Mouse (Mus musculus) layer of hippocampus, adult 2 months (tissue): Measurements from ENCODE around the gene Cyp2j7. TPM values are rescaled to one million over a fixed set of nuclear protein-coding genes. Genes with fewer than 3 reads are reported as not detected.
"Not testable (repeated sequence)": the region's sequence is repeated elsewhere in the genome, so short reads cannot be mapped to it uniquely, and the experiment has no call there.

Experiments
- DNase-seq, 2 experiments: peaks; one replicate each; pipeline ENCODE4 v3.0.0; 2022; ENCODE audit warnings: low spot score in 2 of 2
- H3K27ac ChIP-seq: fragments of 200-600 bp; 2 replicates; pipeline ENCODE4 v1.8.1; 2022
- H3K4me3 ChIP-seq: fragments of 200-600 bp; 2 replicates; pipeline ENCODE4 v1.8.1; 2022; ENCODE audit warnings: mild to moderate bottlenecking
- CTCF ChIP-seq: fragments of 200-600 bp; conservative IDR thresholded peaks from 2 replicates; pipeline ENCODE4 v1.8.1; 2022; ENCODE audit warnings: antibody characterized with exemption, mild to moderate bottlenecking, moderate library complexity
- long read RNA-seq, 2 experiments: library from polyadenylated mRNA; stranded (forward); transcript quantifications; one replicate each; pipeline ENCODE4 v2.0.0; 2021; ENCODE audit warnings: borderline mapping rate in 2 of 2
- total RNA-seq, 2 experiments: library from RNA; stranded (reverse); gene quantifications; 2 replicates each; pipeline ENCODE4 v1.2.3; 2021

Gene Cyp2j7
- total RNA-seq, result under 1 TPM in 1 of 2 experiments, not detected in 1; 0.32 TPM
- long read RNA-seq, experiment 1, result 0 reads
- long read RNA-seq, experiment 2, result 0 reads

DNA sequence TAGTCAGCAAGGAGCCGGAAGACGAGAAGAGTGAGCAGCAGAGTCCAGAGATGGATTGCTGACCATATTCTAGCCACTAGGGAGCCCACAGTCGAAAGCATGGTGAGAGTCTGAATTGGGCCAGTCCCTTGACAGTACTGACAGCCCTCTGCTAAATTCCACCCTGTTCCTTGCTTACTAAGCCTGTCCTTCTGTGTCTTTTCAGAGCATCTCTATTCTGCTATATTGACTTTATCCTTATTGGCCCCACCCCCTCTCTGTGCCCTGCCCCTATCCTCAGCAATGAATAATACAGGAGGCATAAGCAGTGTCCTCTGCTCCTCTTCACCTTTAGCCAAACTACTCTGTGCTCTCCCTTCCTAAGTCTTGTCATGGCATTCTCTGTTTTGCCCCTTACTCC lies at the start of gene Cyp2j7:
TSS of gene Cyp2j7 (minus strand) at position 101 of the 400 bp plus-strand sequence.
- Histone ChIP-seq H3K4me3 (no peak within 1 kb of the TSS), H3K27ac (no peak within 1 kb of the TSS)
- DNase-seq, result no peak
- no peak for TF ChIP-seq CTCF

GRCm38 (mm10) chr4:96276896-96277295 lies 40.4 kb upstream of the Cyp2j7 start:
- not testable (repeated sequence) for H3K4me3 ChIP-seq, H3K27ac ChIP-seq, DNase-seq

DNA sequence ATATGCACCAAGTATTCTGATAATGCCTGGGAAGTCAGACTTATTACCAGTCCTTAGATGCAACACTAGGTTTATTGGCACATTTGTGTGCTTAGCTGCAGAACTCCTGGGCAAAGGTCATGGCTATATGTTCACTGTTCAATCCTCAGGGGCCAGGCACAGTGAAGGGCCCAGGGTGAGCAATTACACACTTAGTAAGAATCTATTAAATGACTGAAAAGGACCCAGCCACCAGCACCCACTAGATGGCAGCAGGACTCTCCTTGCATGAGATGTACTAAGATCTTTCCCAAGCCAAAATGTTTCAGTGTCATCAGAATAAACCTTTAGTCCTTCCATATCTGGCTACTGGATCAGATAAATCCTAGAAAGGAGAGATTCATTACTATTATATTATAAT lies 37.4 kb upstream of the Cyp2j7 start:
- no peak overlapping the region for H3K4me3 ChIP-seq
- DNase-seq, result peak; percentile 62 to 69

DNA sequence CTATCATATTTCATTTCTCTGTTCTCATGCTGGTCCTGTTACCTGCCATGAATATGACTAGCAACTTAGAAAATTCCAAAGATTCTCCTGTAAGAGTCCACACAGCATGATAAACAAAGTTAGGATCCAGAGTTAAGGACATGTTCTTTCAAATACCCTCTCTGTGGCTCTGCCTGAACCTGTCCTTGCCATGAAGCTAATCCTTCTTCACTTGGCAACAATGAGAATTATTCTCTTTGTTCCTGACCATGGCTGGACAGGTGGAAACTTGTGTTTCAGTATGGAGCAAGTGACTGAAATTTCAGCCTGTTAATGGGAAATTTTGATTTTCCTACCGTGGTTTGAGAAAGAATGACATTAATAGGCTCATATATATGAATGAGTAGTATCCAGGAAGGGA lies 39.8 kb downstream of the Cyp2j7 start:
- TF ChIP-seq CTCF, result no peak

More for the DNA sequence above, 37.4 kb upstream of the Cyp2j7 start:
- peak; percentile 92 for TF ChIP-seq CTCF
- no peak overlapping the region for H3K27ac ChIP-seq

DNA sequence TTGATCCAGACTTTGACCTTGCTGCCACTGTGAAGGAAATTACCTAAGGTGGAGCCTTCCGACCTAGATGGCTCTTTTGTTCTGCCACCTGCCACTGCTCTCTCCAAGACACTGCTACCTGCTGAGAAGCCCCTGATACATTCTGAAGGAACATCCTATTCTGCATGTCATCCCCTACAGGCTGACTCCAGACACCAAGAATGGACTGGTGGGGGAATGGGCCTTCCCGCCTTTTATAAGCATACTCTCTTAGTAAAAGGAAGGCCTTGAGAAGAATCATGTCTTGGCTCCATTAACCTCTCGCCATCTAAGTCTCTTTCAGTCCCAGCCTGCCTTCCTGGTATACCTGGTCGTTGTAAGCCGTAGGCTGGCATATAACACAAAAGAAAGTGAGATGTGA lies 47.1 kb downstream of the Cyp2j7 start:
- DNase-seq, H3K4me3 ChIP-seq, H3K27ac ChIP-seq: not testable (repeated sequence)

More for the DNA sequence above, 39.8 kb downstream of the Cyp2j7 start:
- H3K27ac ChIP-seq, result no peak overlapping the region
- no peak for DNase-seq
- H3K4me3 ChIP-seq, result no peak overlapping the region

- H3K27ac ChIP-seq, H3K4me3 ChIP-seq, DNase-seq: not testable (repeated sequence)
Observed at GRCm38 (mm10) chr4:96188671-96189070, 47.8 kb downstream of the Cyp2j7 start.

GRCm38 (mm10) chr4:96188146-96188545 lies 48.3 kb downstream of the Cyp2j7 start:
- not testable (repeated sequence) for DNase-seq, H3K27ac ChIP-seq

GRCm38 (mm10) chr4:96184716-96185115 lies 51.7 kb downstream of the Cyp2j7 start:
- DNase-seq, H3K27ac ChIP-seq, H3K4me3 ChIP-seq: not testable (repeated sequence)

More at GRCm38 (mm10) chr4:96188146-96188545, 48.3 kb downstream of the Cyp2j7 start:
- H3K4me3 ChIP-seq, result not testable (repeated sequence)

GRCm38 (mm10) chr4:96162839-96163238 lies 73.6 kb downstream of the Cyp2j7 start:
- H3K27ac ChIP-seq, result no peak overlapping the region

GRCm38 (mm10) chr4:96161575-96161974 lies 74.9 kb downstream of the Cyp2j7 start:
- no peak for DNase-seq
- Histone ChIP-seq H3K4me3 (no peak overlapping the region), H3K27ac (no peak overlapping the region)
- TF ChIP-seq CTCF, result no peak

More at GRCm38 (mm10) chr4:96162839-96163238, 73.6 kb downstream of the Cyp2j7 start:
- no peak for DNase-seq
- no peak overlapping the region for H3K4me3 ChIP-seq
- no peak for TF ChIP-seq CTCF

Other genes with a start within 250 kb of the Cyp2j7 start
- 1 to 10 TPM; 1.6 to 2.2 TPM for gene Cyp2j13, start 159.1 kb downstream of the Cyp2j7 start, total RNA-seq
- 1 to 10 TPM; 3.0 to 3.9 TPM for gene Cyp2j12, start 95.5 kb downstream of the Cyp2j7 start, total RNA-seq
- gene Cyp2j11, start 112.0 kb upstream of the Cyp2j7 start, total RNA-seq, result not detected